Mouse (Mus musculus): ENCODE results near the gene Becn1.

Becn1 gene

DNA sequence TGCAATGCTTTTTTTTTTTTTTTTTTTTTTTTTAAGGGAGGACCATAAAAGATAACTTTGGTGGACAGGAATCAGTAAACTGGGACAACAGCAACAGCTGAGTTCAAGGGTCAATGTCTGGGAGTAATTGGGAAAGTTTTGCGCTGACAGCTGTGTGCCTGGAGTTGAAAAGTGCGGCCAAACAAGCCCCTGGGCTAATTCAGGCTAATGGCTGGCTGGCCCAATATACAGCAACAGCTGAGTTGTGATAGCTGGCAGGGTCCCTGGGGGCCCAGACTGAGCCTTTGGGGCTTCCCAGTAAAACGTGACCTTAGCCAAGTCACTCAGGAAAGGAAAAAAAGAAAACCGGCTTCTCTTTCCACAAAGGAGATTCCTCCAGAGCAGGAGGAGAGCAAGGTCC, 57.0 kb downstream of the Becn1 start:
- DNase-seq (ENCODE audit: low spot score in 2 of 2) = no peak

DNA sequence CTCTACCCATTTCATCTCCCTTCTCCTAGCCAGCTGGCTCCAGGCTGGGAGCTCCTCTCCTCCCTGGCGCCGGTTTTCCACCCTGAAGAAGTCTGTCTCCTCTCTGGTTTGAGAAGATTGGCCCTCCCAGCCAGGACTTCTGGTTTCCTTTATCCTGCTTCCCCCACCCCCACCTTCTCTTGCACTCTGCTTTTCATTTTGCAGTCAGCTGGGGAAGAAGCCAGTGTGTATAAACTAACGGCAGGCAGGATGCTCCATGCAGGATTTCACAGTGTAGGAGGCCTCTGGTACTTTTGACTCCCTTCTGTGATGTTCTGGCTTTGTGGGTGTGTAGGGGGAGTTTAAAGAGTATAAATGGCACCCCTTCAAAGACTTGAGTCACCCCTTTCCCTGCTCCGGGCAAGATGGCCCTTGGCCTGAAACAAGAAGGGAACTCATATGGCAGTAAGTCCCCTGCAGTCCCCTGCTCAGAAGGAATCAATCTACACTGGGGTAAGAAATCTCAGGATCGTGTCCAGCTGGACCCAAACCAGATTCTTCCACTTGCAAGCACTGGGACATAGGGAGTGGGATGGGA, 63.9 kb downstream of the Becn1 start:
- DNase-seq (ENCODE audit: low spot score in 2 of 2) = peak in 1 of 2 experiments; percentile 31

DNA sequence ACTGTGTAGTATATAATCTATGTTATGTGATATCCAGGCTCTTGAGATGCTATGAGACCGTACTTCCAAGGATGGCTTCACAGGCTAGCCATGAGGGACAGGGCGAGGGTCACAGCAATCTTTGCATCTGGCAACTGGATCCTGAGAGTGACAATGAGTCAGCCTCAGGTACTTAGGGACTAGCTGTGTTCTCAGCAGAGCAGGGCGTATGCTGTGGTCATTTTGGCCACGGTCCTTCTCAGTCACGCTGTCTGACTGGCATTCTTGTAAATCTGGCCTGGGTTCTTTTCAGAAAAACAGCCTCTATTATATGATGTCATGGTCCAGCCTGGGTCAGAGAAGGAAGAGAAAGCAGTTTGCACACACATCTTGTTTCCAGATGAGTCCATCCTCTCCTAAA, 65.3 kb downstream of the Becn1 start:
- DNase-seq (ENCODE audit: low spot score in 2 of 2) = no peak
